Mouse (Mus musculus) urinary bladder, postnatal 14 days (tissue): ENCODE measurements around the gene D6Ertd527e.
"Not testable (repeated sequence)": the region's sequence is repeated elsewhere in the genome, so short reads cannot be mapped to it uniquely, and the experiment has no call there.

Source experiments
- DNase-seq: peaks from one replicate; pipeline ENCODE4 v3.0.0; 2021; ENCODE audit warnings: low spot score

The D6Ertd527e gene

GRCm38 (mm10) chr6:87104123-87104796, at the start of gene D6Ertd527e:
Gene D6Ertd527e (plus strand): TSS chr6:87104746.
- no peak for DNase-seq

- no peak for DNase-seq
Measured at GRCm38 (mm10) chr6:87059754-87060153, 44.8 kb upstream of the D6Ertd527e start.

- DNase-seq = no peak
Measured at GRCm38 (mm10) chr6:87063586-87063985, 41.0 kb upstream of the D6Ertd527e start.

- DNase-seq = no peak
Measured at GRCm38 (mm10) chr6:87068209-87068608, 36.3 kb upstream of the D6Ertd527e start.

- no peak for DNase-seq
Measured at GRCm38 (mm10) chr6:87069195-87069900, 35.2 kb upstream of the D6Ertd527e start.

- no peak for DNase-seq
Measured at GRCm38 (mm10) chr6:87070641-87071040, 33.9 kb upstream of the D6Ertd527e start.

GRCm38 (mm10) chr6:87072759-87073158, 31.8 kb upstream of the D6Ertd527e start:
- DNase-seq = no peak

- no peak for DNase-seq
Measured at GRCm38 (mm10) chr6:87075092-87075685, 29.4 kb upstream of the D6Ertd527e start.

- DNase-seq = no peak
Measured at GRCm38 (mm10) chr6:87079457-87079856, 25.1 kb upstream of the D6Ertd527e start.

GRCm38 (mm10) chr6:87085026-87085425, 19.5 kb upstream of the D6Ertd527e start:
- DNase-seq = no peak

GRCm38 (mm10) chr6:87088356-87088755, 16.2 kb upstream of the D6Ertd527e start:
- DNase-seq = no peak

GRCm38 (mm10) chr6:87090877-87091276, 13.7 kb upstream of the D6Ertd527e start:
- no peak for DNase-seq

- no peak for DNase-seq
Measured at GRCm38 (mm10) chr6:87092476-87092875, 12.1 kb upstream of the D6Ertd527e start.

- not testable (repeated sequence) for DNase-seq
Measured at GRCm38 (mm10) chr6:87093631-87094030, 10.9 kb upstream of the D6Ertd527e start.

GRCm38 (mm10) chr6:87099261-87099660, 5.3 kb upstream of the D6Ertd527e start:
- DNase-seq = no peak

- DNase-seq = no peak
Measured at GRCm38 (mm10) chr6:87099671-87100296, 4.8 kb upstream of the D6Ertd527e start.

- no peak for DNase-seq
Measured at GRCm38 (mm10) chr6:87100297-87101020, 4.1 kb upstream of the D6Ertd527e start.

- peak; percentile 92 for DNase-seq
Measured at GRCm38 (mm10) chr6:87101281-87101954, 3.1 kb upstream of the D6Ertd527e start.

GRCm38 (mm10) chr6:87101955-87102353, 2.6 kb upstream of the D6Ertd527e start:
- DNase-seq = peak; percentile 13

GRCm38 (mm10) chr6:87102421-87102911, 2.1 kb upstream of the D6Ertd527e start:
- DNase-seq = peak; percentile 23

- no peak for DNase-seq
Measured at GRCm38 (mm10) chr6:87103314-87103713, 1.2 kb upstream of the D6Ertd527e start.
